Mouse (Mus musculus) ZHBTc4 (cell line): ENCODE data around the gene Kbtbd7.
A peak's percentile ranks its signal among the peaks of the same experiment; 100 is the strongest.
"Not testable (repeated sequence)": the region's sequence is repeated elsewhere in the genome, so short reads cannot be mapped to it uniquely, and the experiment has no call there.

ENCODE experiments used
- DNase-seq: peaks from one replicate; pipeline ENCODE4 v3.0.0-alpha.2; 2011; ENCODE audit warnings: low read depth, low spot score

Kbtbd7 gene

DNA sequence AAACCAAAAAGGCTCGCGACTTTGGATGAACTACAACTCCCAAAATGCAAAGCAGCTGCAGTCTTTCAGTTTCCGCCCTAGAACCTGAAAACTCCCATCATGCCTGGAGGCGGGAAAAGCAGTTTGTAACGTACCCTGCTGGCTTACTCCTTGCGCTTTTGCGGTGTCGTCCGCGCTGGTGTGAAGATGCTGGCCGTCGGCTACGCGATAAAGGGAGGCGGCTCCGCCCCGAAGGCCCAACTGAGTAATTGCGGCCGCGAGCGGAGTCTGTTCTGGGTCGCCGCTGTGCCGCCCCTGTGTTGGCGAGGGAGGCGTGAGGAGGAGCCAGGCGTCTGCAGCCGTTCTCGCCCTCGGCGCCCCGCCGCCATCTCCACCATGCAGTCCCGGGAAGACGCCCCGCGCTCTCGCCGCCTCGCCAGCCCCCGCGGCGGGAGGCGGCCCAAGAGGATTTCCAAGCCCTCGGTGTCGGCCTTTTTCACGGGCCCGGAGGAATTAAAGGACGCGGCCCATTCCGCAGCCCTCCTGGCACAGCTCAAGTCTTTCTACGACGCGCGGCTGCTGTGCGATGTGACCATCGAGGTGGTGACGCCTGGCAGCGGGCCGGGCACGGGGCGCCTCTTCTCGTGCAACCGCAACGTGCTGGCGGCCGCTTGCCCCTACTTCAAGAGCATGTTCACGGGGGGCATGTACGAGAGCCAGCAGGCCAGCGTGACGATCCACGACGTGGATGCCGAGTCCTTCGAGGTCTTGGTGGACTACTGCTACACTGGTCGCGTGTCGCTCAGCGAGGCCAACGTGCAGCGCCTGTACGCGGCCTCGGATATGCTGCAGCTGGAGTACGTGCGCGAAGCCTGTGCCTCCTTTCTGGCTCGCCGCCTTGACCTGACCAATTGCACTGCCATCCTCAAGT is 25.6 kb downstream of the Kbtbd7 start, which contains the start of gene Kbtbd6:
Gene Kbtbd6 (plus strand): TSS at position 155 of the 910 bp plus-strand sequence.
- peak; percentile 91 for DNase-seq

DNA sequence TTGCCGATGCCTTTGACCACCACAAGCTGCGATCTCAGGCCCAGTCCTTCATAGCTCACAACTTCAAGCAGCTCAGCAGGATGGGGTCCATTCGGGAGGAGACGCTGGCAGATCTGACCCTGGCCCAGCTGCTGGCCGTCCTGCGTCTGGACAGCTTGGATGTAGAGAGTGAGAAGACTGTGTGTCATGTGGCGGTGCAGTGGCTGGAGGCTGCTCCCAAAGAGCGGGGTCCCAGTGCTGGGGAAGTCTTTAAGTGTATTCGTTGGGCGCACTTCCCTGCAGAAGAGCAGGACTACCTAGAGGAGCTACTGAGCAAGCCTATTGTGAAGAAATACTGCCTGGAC is 26.3 kb downstream of the Kbtbd7 start:
- not testable (repeated sequence) for DNase-seq

DNA sequence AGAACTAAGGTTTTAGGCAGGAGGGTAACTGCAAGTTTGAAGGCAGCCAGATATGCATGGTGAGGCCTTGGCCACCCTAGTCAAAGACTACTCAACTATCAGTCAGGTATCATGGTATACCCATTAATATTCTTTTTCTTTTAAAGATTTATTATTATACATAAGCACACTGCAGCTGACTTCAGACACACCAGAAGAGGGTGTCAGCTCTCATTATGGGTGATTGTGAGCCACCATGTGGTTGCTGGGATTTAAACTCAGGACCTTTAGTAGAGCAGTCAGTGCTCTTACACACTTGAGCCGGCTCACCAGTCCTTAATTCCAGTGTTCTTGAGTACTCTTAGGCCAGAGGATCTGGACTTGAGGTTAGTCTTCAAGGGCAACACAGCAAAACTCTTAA is 34.1 kb downstream of the Kbtbd7 start:
- no peak for DNase-seq

DNA sequence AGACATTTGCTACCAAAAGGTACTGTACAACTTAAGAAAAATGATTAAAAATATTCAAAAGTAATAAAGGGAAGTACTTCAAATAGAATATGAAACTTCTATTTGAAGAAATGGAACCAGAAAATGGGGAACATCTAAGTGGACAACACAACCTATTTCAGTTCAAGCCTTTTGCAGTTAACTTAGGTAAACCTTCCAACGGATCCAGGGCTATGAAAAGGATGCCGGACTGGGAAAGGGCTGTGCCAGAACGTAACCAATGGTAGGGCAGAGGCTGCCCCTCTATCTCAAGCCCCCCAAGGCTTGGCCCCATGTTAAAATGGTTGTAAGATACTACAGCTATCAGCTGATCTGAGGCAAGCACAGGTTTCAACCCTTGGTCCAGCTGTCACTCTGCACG is 34.7 kb downstream of the Kbtbd7 start:
- DNase-seq: no peak

DNA sequence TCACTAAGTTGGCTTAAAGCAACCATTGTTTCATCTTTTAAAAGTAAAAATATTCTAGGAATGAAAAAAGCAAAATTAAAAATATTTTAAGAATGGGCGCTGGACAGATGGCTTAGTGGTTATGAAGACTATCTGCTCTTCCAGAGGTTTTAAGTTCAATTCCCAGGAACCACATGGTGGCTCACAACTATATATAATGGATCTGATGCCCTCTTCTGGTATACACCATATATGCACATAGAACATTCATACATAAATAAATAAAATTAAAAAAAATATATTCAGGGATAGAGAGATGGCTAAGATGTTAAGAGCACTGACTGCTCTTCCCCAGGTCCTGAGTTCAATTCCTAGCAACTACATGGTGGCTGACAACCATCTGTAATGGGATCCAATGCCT is 39.3 kb downstream of the Kbtbd7 start:
- DNase-seq: no peak

DNA sequence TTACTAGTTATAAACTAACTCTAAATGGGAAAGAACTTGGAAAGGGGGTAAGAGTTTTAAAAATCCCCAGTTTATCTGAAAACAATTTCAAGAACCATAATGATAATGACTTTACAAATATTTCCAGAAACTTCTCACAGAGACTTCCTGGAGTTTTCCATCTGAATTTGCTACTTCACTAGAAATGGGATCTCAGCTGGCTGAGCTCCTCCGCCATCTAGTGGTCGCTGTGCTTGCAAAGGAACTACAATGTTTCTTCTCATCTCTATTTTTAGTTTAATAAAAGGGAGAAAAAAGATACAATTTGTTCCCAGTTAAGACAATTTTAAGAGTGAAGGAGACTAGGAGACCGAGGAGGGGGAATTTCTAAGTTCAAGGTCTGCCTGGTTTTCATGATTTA is 41.3 kb downstream of the Kbtbd7 start:
- peak; percentile 29 for DNase-seq

DNA sequence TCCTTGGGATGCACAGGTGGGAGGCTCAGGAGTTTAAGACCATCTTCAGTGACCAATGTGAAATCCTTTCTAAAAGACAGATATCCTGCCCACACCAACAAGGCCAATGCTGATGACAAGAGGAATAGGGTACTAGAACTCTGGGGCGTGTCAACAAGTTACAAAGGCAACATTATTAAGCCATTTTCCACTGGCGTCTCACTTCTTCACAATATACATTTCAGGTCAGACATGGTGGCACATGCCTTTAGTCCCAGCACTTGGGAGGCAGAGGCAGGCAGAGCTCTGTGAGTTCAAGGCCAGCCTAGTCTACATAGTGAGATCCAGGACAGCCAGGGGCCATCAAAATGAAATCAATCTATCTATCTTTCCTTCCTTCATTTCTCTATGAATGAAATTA is 47.1 kb downstream of the Kbtbd7 start:
- no peak for DNase-seq
